Mouse (Mus musculus): ENCODE data around the gene Papss1. TPM values are rescaled to one million over a fixed set of nuclear protein-coding genes. Genes with fewer than 3 reads are reported as not detected.

The Papss1 gene
- 177 and 186 TPM in 2 replicates for polyA plus RNA-seq (2015; fragmentation: Nextera tagmentation; extraction: Ambion mirVana)

DNA sequence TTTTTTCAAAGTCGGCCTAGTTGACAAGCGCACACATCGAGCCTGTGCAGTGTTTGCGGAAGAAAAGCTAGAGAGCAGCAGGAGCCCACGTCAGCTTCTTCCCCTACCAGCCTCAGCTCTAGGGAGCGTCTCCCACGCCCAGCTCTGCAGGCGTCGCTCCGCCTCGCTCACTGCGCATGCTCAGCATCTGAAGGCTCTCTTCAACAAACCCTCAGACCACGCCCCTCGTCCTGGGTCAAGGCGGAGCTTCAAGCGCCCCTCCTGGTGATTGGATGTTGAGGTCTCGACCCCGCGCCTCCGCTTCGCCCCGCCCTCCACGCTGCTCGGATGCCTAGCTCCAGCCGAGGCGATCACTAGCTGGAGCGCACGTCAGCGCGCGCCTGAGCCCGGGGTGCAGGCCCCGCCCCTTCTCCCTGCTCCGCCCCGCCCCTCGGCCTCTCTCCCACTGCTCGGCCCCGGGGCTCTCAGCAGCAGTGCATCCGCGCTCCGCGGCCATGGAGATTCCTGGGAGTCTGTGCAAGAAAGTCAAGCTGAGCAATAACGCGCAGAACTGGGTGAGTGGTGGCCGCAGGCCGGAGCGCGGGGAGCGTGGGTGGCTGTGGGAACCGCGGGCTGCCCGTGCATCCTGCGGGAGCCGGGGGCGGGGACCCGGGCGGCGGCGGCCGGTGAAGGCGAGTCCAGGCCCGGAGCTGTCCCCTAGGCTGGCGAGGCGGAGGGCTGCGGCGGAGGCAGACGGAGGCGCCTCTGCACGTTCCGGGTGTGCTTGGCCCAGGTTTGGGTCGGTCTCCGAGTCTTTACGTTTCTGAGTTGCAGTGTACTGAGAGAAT is at the start of gene Papss1:
Gene Papss1, plus strand, starts transcription at position 339 of the 827 bp plus-strand sequence.
- Histone ChIP-seq H3K9me3 (ENCODE audit: control insufficient read depth, low read length) (no peaks in the 10 kb centered on the region), H3K9ac (ENCODE audit: low read depth, low read length) (peak within 1 kb of the TSS; percentile 91), H3K4me2 (ENCODE audit: low read depth, low read length) (peak within 1 kb of the TSS; percentile 60), H3K4me1 (ENCODE audit: control insufficient read depth, insufficient read depth, low read length) (peaks cover 11% of the 10 kb centered on the region; the same call in 1 of the 2 replicates), H3K4me3 (ENCODE audit: low read length) (peak within 1 kb of the TSS; percentile 89), H3K27me3 (replicated peaks; ENCODE audit: control insufficient read depth, insufficient read depth, low read length) (no peaks in the 10 kb centered on the region), H3K36me3 (ENCODE audit: control insufficient read depth, insufficient read depth, low read length) (0 out of 2 replicates have a peak, but pooled peaks cover 4% of the 10 kb centered on the region), H3K27ac (ENCODE audit: low read length) (peak within 1 kb of the TSS; percentile 95)
- WGBS: under 1% methylated on average over 73 of the region's 73 CpGs
- peak; percentile 97 for ATAC-seq

DNA sequence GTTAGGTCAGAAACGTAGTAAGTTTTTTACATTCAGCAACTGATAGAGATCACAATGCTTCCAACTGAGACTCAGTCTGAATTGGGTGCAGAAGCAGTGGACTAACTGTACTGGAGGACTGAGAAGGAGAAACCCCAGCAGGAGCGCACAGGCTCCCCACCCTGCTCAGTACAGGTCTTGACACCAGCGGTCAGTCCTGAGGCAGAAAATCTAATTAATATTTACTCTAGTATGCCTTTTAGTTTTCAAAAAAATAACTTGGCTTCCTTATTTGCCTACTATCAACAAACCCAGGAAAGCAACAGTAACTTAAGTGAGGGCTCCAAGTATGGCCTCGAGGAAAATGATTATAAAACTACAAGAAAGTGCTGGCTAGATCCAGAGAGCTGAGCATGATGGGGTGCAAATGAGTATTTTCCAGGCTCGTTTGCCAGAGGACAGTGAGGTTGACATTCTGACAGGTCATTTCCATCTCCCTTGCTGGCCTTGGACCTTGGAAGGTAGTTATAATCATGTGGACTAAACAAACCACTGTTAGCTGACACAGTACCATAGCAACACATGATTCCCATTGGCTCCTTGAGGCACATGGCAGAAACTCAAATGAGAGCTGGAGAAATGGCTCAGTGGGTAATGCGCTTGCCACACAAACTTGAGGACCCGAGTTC is 48.1 kb upstream of the Papss1 start:
- Histone ChIP-seq H3K4me1 (ENCODE audit: control insufficient read depth, insufficient read depth, low read length) (no peaks in the 10 kb centered on the region), H3K9me3 (ENCODE audit: control insufficient read depth, low read length) (no peaks in the 10 kb centered on the region), H3K27me3 (replicated peaks; ENCODE audit: control insufficient read depth, insufficient read depth, low read length) (no peaks in the 10 kb centered on the region), H3K9ac (ENCODE audit: low read depth, low read length) (no peak overlapping the region), H3K27ac (ENCODE audit: low read length) (no peak overlapping the region), H3K4me3 (ENCODE audit: low read length) (no peak overlapping the region), H3K4me2 (ENCODE audit: low read depth, low read length) (no peak overlapping the region), H3K36me3 (ENCODE audit: control insufficient read depth, insufficient read depth, low read length) (no peaks in the 10 kb centered on the region)
- WGBS: 79% methylated on average over 7 of the region's 7 CpGs
- ATAC-seq: no peak

DNA sequence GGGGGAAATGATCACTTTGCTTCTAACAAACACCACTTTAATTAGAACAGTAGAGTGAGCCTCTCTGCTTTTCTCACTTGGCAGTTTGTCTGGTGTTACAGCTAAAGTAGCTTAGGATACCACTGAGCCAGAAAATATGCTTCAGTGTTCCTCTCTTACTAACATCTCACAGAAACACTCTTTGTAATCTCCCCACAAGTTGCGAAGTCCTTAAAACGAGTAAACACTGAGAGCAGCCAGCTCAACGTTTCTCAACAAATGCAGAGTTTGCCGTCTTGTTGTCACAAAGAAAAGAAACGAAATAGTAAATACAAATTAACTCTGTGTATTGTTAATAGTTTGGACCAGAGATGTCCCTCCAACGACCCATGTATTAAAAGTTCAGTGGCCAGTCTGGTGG is 46.8 kb upstream of the Papss1 start:
- no peaks in the 10 kb centered on the region for H3K36me3 ChIP-seq (ENCODE audit: control insufficient read depth, insufficient read depth, low read length)
- no peak for ATAC-seq
- H3K4me3 ChIP-seq (ENCODE audit: low read length): no peak overlapping the region
- 64% methylated on average over 6 of the region's 6 CpGs for WGBS
- no peak overlapping the region for H3K9ac ChIP-seq (ENCODE audit: low read depth, low read length)
- H3K4me2 ChIP-seq (ENCODE audit: low read depth, low read length): no peak overlapping the region
- no peak overlapping the region for H3K27ac ChIP-seq (ENCODE audit: low read length)
- H3K9me3 ChIP-seq (ENCODE audit: control insufficient read depth, low read length): no peaks in the 10 kb centered on the region
- H3K4me1 ChIP-seq (ENCODE audit: control insufficient read depth, insufficient read depth, low read length): no peaks in the 10 kb centered on the region
- H3K27me3 ChIP-seq (replicated peaks; ENCODE audit: control insufficient read depth, insufficient read depth, low read length): no peaks in the 10 kb centered on the region

DNA sequence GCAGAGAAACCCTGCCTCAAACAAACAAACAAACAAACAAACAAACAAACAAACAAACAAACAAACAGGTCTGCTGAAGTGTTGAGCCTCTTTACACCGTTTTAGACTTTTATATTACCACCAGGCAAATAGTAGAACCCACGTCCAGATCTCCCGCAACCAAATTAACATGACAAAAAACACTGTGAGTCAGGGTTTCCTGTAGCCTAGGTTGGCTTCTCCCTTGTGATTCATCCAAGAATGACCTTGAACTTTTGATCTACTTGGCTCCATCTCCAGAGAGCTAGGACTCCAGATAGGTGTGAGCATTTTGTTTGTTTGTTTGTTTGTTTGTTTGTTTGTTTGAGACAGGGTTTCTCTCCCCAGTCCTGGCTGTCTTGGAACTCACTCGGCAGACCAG is 43.4 kb upstream of the Papss1 start:
- Histone ChIP-seq H3K4me2 (ENCODE audit: low read depth, low read length) (no peak overlapping the region), H3K9me3 (ENCODE audit: control insufficient read depth, low read length) (no peaks in the 10 kb centered on the region), H3K9ac (ENCODE audit: low read depth, low read length) (no peak overlapping the region), H3K27me3 (replicated peaks; ENCODE audit: control insufficient read depth, insufficient read depth, low read length) (no peaks in the 10 kb centered on the region), H3K36me3 (ENCODE audit: control insufficient read depth, insufficient read depth, low read length) (no peaks in the 10 kb centered on the region), H3K27ac (ENCODE audit: low read length) (no peak overlapping the region), H3K4me3 (ENCODE audit: low read length) (no peak overlapping the region), H3K4me1 (ENCODE audit: control insufficient read depth, insufficient read depth, low read length) (no peaks in the 10 kb centered on the region)
- WGBS: 65% methylated on average over 4 of the region's 4 CpGs
- ATAC-seq: no peak

DNA sequence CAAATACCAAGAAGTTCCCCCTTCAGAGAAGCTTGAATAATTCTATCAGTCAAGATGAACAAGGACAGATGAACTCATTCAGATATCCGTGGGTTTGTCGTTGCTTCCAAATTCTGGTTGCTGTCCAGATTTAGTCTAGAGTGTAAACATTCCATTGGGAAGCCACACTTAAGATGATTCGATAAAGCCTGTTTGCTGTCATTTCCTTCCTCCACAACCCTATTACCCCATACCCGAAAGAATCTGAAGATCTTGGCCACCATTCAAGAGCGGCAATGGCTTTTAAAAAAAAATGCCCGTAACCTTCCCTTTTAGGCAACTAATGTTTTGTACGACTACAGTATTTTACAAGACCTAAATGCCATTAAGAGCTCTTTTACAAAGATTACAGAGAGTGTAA is 42.3 kb upstream of the Papss1 start:
- no peak for ATAC-seq
- Histone ChIP-seq H3K4me1 (ENCODE audit: control insufficient read depth, insufficient read depth, low read length) (no peaks in the 10 kb centered on the region), H3K9me3 (ENCODE audit: control insufficient read depth, low read length) (no peaks in the 10 kb centered on the region), H3K4me2 (ENCODE audit: low read depth, low read length) (no peak overlapping the region), H3K9ac (ENCODE audit: low read depth, low read length) (no peak overlapping the region), H3K36me3 (ENCODE audit: control insufficient read depth, insufficient read depth, low read length) (no peaks in the 10 kb centered on the region), H3K27ac (ENCODE audit: low read length) (no peak overlapping the region), H3K4me3 (ENCODE audit: low read length) (no peak overlapping the region), H3K27me3 (replicated peaks; ENCODE audit: control insufficient read depth, insufficient read depth, low read length) (no peaks in the 10 kb centered on the region)
- WGBS: 45% methylated on average over 7 of the region's 7 CpGs

DNA sequence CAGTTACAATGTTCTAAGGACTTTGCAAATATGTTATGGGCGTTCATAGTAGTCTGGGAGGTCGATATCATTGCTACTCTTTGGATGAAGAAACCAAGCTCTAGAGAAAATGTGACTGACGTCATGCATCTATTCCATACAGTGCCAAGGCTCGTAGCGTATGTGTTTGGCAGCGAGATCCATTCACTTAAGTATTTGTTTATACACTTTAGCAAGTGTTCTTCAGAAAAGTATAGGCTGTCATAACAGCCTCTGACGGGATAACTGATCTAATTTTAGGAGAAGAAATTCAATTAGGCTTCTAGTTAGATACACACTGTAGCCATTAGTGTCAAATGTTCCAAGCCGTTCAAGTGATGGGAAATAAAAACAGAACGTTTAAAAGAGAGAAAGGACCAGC is 40.8 kb upstream of the Papss1 start:
- Histone ChIP-seq H3K27me3 (replicated peaks; ENCODE audit: control insufficient read depth, insufficient read depth, low read length) (no peaks in the 10 kb centered on the region), H3K9me3 (ENCODE audit: control insufficient read depth, low read length) (no peaks in the 10 kb centered on the region), H3K4me1 (ENCODE audit: control insufficient read depth, insufficient read depth, low read length) (no peaks in the 10 kb centered on the region), H3K36me3 (ENCODE audit: control insufficient read depth, insufficient read depth, low read length) (no peaks in the 10 kb centered on the region), H3K4me3 (ENCODE audit: low read length) (no peak overlapping the region), H3K9ac (ENCODE audit: low read depth, low read length) (no peak overlapping the region), H3K27ac (ENCODE audit: low read length) (no peak overlapping the region), H3K4me2 (ENCODE audit: low read depth, low read length) (no peak overlapping the region)
- 64% methylated on average over 9 of the region's 9 CpGs for WGBS
- ATAC-seq: peak; percentile 54

DNA sequence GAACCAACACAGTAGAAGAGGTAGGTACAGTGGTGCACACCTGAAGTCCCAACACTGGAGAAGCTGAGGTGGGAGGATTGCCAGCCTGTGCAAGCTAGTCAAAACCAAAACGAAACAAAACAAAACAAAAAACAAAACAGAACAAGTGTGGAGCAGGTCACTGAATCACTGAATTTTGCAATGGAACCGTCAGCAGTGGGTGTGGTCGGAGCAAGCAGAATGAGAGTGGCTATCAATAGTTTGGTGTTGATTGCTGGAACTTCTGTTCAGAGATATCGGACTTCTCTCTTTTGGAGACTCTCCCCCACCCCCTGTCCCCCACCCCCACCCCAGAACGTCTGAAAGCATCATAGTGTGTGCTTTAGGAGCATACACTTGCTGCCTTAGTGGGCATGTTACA is 40.4 kb upstream of the Papss1 start:
- Histone ChIP-seq H3K36me3 (ENCODE audit: control insufficient read depth, insufficient read depth, low read length) (no peaks in the 10 kb centered on the region), H3K4me2 (ENCODE audit: low read depth, low read length) (no peak overlapping the region), H3K9ac (ENCODE audit: low read depth, low read length) (no peak overlapping the region), H3K27me3 (replicated peaks; ENCODE audit: control insufficient read depth, insufficient read depth, low read length) (no peaks in the 10 kb centered on the region), H3K9me3 (ENCODE audit: control insufficient read depth, low read length) (no peaks in the 10 kb centered on the region), H3K27ac (ENCODE audit: low read length) (no peak overlapping the region), H3K4me1 (ENCODE audit: control insufficient read depth, insufficient read depth, low read length) (no peaks in the 10 kb centered on the region), H3K4me3 (ENCODE audit: low read length) (no peak overlapping the region)
- WGBS: 78% methylated on average over 5 of the region's 5 CpGs
- ATAC-seq: no peak; the same call in 1 of the 2 replicates

DNA sequence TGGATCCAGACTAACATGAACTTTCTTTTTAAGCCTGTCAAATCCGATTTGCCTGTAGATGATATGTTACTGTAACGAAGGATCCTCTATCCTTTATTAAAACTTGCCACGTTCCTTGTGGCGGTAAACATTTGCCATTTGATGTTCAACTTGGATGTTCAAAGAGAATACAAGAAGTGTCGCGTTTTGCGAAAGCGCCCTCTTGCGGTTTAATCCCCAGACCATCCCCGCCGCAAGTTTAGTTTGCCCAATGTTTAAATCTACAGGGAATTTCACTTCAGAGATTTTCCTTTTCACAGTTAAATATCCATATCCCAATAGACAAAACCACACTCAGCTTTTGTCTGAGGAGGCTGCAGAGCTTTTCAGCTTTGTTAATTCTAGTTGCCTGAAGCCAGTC is 39.8 kb upstream of the Papss1 start:
- no peak overlapping the region for H3K9ac ChIP-seq (ENCODE audit: low read depth, low read length)
- whole genome bisulfite sequencing: 28% methylated on average over 11 of the region's 11 CpGs
- H3K4me2 ChIP-seq (ENCODE audit: low read depth, low read length): no peak overlapping the region
- ATAC-seq: no peak
- H3K27me3 ChIP-seq (replicated peaks; ENCODE audit: control insufficient read depth, insufficient read depth, low read length): no peaks in the 10 kb centered on the region
- no peak overlapping the region for H3K27ac ChIP-seq (ENCODE audit: low read length)
- no peak overlapping the region for H3K4me3 ChIP-seq (ENCODE audit: low read length)
- H3K9me3 ChIP-seq (ENCODE audit: control insufficient read depth, low read length): no peaks in the 10 kb centered on the region
- no peaks in the 10 kb centered on the region for H3K36me3 ChIP-seq (ENCODE audit: control insufficient read depth, insufficient read depth, low read length)
- H3K4me1 ChIP-seq (ENCODE audit: control insufficient read depth, insufficient read depth, low read length): no peaks in the 10 kb centered on the region

DNA sequence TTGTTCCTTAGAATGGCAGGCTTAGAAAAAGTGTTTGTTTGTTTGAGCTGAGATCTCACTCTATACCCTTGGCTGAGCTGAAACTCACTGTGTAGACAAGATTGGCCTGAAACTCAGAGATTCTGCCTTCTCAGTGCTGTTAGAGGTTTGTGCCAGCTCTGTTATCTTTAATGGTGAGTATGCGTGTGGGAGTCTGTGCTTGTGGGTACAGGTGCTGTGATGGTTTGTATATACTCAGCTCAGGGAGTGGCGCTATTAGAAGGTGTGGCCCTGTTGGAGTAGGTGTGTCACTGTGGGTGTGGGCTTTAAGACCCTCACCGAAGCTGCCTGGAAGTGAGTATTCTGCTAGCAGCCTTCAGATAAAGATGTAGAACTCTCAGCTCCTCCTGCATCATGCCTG is 39.3 kb upstream of the Papss1 start:
- H3K9me3 ChIP-seq (ENCODE audit: control insufficient read depth, low read length): no peaks in the 10 kb centered on the region
- H3K4me3 ChIP-seq (ENCODE audit: low read length): no peak overlapping the region
- no peaks in the 10 kb centered on the region for H3K4me1 ChIP-seq (ENCODE audit: control insufficient read depth, insufficient read depth, low read length)
- H3K4me2 ChIP-seq (ENCODE audit: low read depth, low read length): no peak overlapping the region
- no peaks in the 10 kb centered on the region for H3K27me3 ChIP-seq (replicated peaks; ENCODE audit: control insufficient read depth, insufficient read depth, low read length)
- no peak overlapping the region for H3K9ac ChIP-seq (ENCODE audit: low read depth, low read length)
- WGBS: 56% methylated on average over 3 of the region's 3 CpGs
- H3K36me3 ChIP-seq (ENCODE audit: control insufficient read depth, insufficient read depth, low read length): no peaks in the 10 kb centered on the region
- ATAC-seq: peak; percentile 47; the same call in 1 of the 2 replicates
- H3K27ac ChIP-seq (ENCODE audit: low read length): no peak overlapping the region
